Mouse (Mus musculus): ENCODE results near the gene Kcnj6.

DNA sequence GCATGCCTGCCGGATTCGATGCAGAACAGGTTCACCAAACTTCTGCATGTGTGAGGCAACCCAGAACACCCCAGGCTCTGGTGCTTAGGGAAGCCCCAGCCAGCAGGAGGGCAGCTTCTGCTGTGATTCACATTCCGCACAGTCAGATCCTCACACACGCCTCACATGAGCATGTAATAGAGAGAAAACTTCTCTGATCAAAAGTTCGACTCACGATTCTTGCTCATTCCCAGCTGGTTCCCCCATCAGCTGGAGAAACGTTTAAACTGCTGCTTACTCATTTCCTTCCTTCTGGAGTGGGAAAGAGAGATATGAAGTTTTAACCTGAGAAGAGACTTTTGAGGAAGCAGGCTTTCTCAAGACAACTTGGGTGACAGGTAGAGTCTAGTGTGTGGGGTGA lies 204.5 kb downstream of the Kcnj6 start:
- TF ChIP-seq CTCF (IDR thresholded peaks at IDR 0.05; ENCODE audit: extremely low read depth, insufficient read length, insufficient replicate concordance, low read depth, low read length) (no peak), POLR2A (IDR thresholded peaks at IDR 0.05; ENCODE audit: low read depth, low read length) (no peak)

Measured in small intestine, adult 2 months (tissue).